Mouse (Mus musculus) olfactory bulb, adult 2 months (tissue): Measurements from ENCODE around the gene Dnah5.

Source experiments
- CTCF ChIP-seq: fragments of 200-500 bp; IDR thresholded peaks from 2 replicates; pipeline ENCODE4 v1.5.1; 2012; ENCODE audit warnings: low read depth, mild to moderate bottlenecking, low read length, moderate library complexity; ENCODE audit not compliant: insufficient read depth
- POLR2A ChIP-seq: fragments of 200-500 bp; IDR thresholded peaks from 2 replicates; pipeline ENCODE4 v1.6.1; 2012; ENCODE audit warnings: mild to moderate bottlenecking, low read depth, low read length, moderate library complexity; ENCODE audit not compliant: insufficient read depth

GRCm38 (mm10) chr15:28370431-28370830 lies 166.9 kb downstream of the Dnah5 start:
- TF ChIP-seq POLR2A: no peak
- TF ChIP-seq CTCF: no peak
